Mouse (Mus musculus): Measurements from ENCODE around the gene Gm6812. TPM values are rescaled to one million over a fixed set of nuclear protein-coding genes. Genes with fewer than 3 reads are reported as not detected.
"Not testable (repeated sequence)": the region's sequence is repeated elsewhere in the genome, so short reads cannot be mapped to it uniquely, and the experiment has no call there.

Gene Gm6812
- not detected in 2 replicates for polyA plus RNA-seq (2014; fragmentation: Nextera tagmentation; extraction: Ambion mirVana)

GRCm38 (mm10) chrX:68892953-68893352 is at the start of gene Gm6812:
Gm6812 (minus strand) TSS chrX:68893053.
- H3K4me1 ChIP-seq (ENCODE audit: control insufficient read depth, insufficient read depth, low read length); DNase-seq (ENCODE audit: low spot score); H3K36me3 ChIP-seq (ENCODE audit: control insufficient read depth, insufficient read depth, low read length); H3K27ac ChIP-seq (ENCODE audit: low read depth, low read length); H3K27me3 ChIP-seq (replicated peaks; ENCODE audit: control insufficient read depth, insufficient read depth, low read length); ATAC-seq; H3K9ac ChIP-seq (ENCODE audit: low read length); H3K4me2 ChIP-seq (ENCODE audit: low read length); H3K4me3 ChIP-seq (ENCODE audit: low read depth, low read length); H3K9me3 ChIP-seq (replicated peaks; ENCODE audit: control insufficient read depth, low read length): not testable (repeated sequence)
- 70% methylated on average over 3 of the region's 5 CpGs for WGBS

- WGBS, result 31% methylated on average over 2 of the region's 2 CpGs
- H3K9me3 ChIP-seq (replicated peaks; ENCODE audit: control insufficient read depth, low read length), result no peaks in the 10 kb centered on the region
- no peak overlapping the region for H3K27ac ChIP-seq (ENCODE audit: low read depth, low read length)
- H3K27me3 ChIP-seq (replicated peaks; ENCODE audit: control insufficient read depth, insufficient read depth, low read length), result no peaks in the 10 kb centered on the region
- DNase-seq (ENCODE audit: low spot score) (no peak), ATAC-seq (no peak)
- no peak overlapping the region for H3K4me3 ChIP-seq (ENCODE audit: low read depth, low read length)
- no peak overlapping the region for H3K4me2 ChIP-seq (ENCODE audit: low read length)
- no peak overlapping the region for H3K9ac ChIP-seq (ENCODE audit: low read length)
- H3K36me3 ChIP-seq (ENCODE audit: control insufficient read depth, insufficient read depth, low read length), result no peaks in the 10 kb centered on the region
- no peaks in the 10 kb centered on the region for H3K4me1 ChIP-seq (ENCODE audit: control insufficient read depth, insufficient read depth, low read length)
These were observed 27.7 kb downstream of the Gm6812 start for GRCm38 (mm10) chrX:68865145-68865544.

Other genes with a start within 250 kb of the Gm6812 start
- gene Fmr1, start 214.5 kb downstream of the Gm6812 start, polyA plus RNA-seq (2014; fragmentation: Nextera tagmentation; extraction: Ambion mirVana), result 35.9 and 47.0 TPM in 2 replicates
- not detected in 2 replicates for gene Fmr1nb, start 131.2 kb downstream of the Gm6812 start, polyA plus RNA-seq (2014; fragmentation: Nextera tagmentation; extraction: Ambion mirVana)
- gene Gm14698, start 72.0 kb downstream of the Gm6812 start, polyA plus RNA-seq (2014; fragmentation: Nextera tagmentation; extraction: Ambion mirVana), result 2.3 and 3.1 TPM in 2 replicates